Mouse (Mus musculus): ENCODE measurements around the gene Snx29. TPM values are rescaled to one million over a fixed set of nuclear protein-coding genes. Genes with fewer than 3 reads are reported as not detected.

Gene Snx29
- polyA plus RNA-seq, 1 experiment from 2014 or later, result 16.0 TPM

- H3K4me1 ChIP-seq, result peaks cover 4% of the 10 kb centered on the region; the same call in 1 of the 2 replicates
- H3K36me3 ChIP-seq, result no peaks in the 10 kb centered on the region
- 50% methylated on average over 5 of the region's 5 CpGs for WGBS
- H3K9me3 ChIP-seq, result no peaks in the 10 kb centered on the region
- H3K9ac ChIP-seq, result no peak overlapping the region
- H3K27me3 ChIP-seq, result no peaks in the 10 kb centered on the region
- no peak overlapping the region for H3K27ac ChIP-seq
- H3K4me2 ChIP-seq (replicated peaks), result no peak overlapping the region
- no peak for ATAC-seq (ENCODE audit: insufficient number of reproducible peaks, insufficient read depth, low FRiP score, low TSS enrichment)
- H3K4me3 ChIP-seq, result no peak overlapping the region
Measured at GRCm38 (mm10) chr16:11709999-11710667, 387.4 kb downstream of the Snx29 start.

GRCm38 (mm10) chr16:11713265-11713865 lies 390.7 kb downstream of the Snx29 start:
- Histone ChIP-seq H3K4me2 (replicated peaks) (no peak overlapping the region), H3K9ac (no peak overlapping the region), H3K9me3 (no peaks in the 10 kb centered on the region), H3K4me3 (no peak overlapping the region), H3K27ac (no peak overlapping the region), H3K36me3 (no peaks in the 10 kb centered on the region), H3K4me1 (peaks cover 4% of the 10 kb centered on the region; the same call in 1 of the 2 replicates), H3K27me3 (no peaks in the 10 kb centered on the region)
- ATAC-seq (ENCODE audit: insufficient number of reproducible peaks, insufficient read depth, low FRiP score, low TSS enrichment), result no peak
- WGBS, result 53% methylated on average over 2 of the region's 2 CpGs

- Histone ChIP-seq H3K4me3 (no peak overlapping the region), H3K4me1 (0 out of 2 replicates have a peak, but pooled peaks cover 4% of the 10 kb centered on the region), H3K27ac (no peak overlapping the region), H3K36me3 (no peaks in the 10 kb centered on the region), H3K27me3 (no peaks in the 10 kb centered on the region), H3K4me2 (replicated peaks) (no peak overlapping the region), H3K9ac (no peak overlapping the region), H3K9me3 (no peaks in the 10 kb centered on the region)
- 88% methylated on average over 1 of the region's 1 CpGs for WGBS
- ATAC-seq (ENCODE audit: insufficient number of reproducible peaks, insufficient read depth, low FRiP score, low TSS enrichment), result no peak
Measured at GRCm38 (mm10) chr16:11716932-11717331, 394.2 kb downstream of the Snx29 start.

DNA sequence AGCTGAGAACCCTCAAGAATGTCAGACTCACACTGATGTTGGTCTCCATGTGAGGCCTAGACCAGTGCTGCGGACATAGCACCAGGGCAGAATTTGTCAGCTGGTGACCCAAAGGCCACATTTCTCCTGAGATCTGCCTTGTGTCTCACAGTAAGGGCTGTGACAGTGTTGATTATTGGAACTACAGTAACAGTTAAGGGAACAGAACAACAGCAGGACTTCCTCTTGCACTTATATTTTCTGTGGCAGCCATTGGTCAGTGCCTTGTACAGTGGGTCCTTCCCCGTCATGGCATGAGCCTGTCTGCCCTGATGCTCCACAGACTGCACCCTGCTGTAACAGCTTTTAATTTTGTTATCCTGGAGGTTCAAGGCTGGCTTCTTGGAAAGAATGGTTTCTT lies 403.2 kb downstream of the Snx29 start:
- Histone ChIP-seq H3K4me3 (no peak overlapping the region), H3K36me3 (no peaks in the 10 kb centered on the region), H3K9ac (no peak overlapping the region), H3K27me3 (no peaks in the 10 kb centered on the region), H3K27ac (no peak overlapping the region), H3K4me2 (replicated peaks) (no peak overlapping the region), H3K9me3 (no peaks in the 10 kb centered on the region), H3K4me1 (no peaks in the 10 kb centered on the region)
- WGBS, result 71% methylated on average over 2 of the region's 2 CpGs
- no peak for ATAC-seq (ENCODE audit: insufficient number of reproducible peaks, insufficient read depth, low FRiP score, low TSS enrichment)

GRCm38 (mm10) chr16:11727331-11727730 lies 404.6 kb downstream of the Snx29 start:
- WGBS, result 91% methylated on average over 9 of the region's 9 CpGs
- Histone ChIP-seq H3K4me2 (replicated peaks) (no peak overlapping the region), H3K27me3 (no peaks in the 10 kb centered on the region), H3K9me3 (no peaks in the 10 kb centered on the region), H3K27ac (no peak overlapping the region), H3K4me1 (no peaks in the 10 kb centered on the region), H3K9ac (no peak overlapping the region), H3K4me3 (no peak overlapping the region), H3K36me3 (no peaks in the 10 kb centered on the region)
- no peak for ATAC-seq (ENCODE audit: insufficient number of reproducible peaks, insufficient read depth, low FRiP score, low TSS enrichment)

DNA sequence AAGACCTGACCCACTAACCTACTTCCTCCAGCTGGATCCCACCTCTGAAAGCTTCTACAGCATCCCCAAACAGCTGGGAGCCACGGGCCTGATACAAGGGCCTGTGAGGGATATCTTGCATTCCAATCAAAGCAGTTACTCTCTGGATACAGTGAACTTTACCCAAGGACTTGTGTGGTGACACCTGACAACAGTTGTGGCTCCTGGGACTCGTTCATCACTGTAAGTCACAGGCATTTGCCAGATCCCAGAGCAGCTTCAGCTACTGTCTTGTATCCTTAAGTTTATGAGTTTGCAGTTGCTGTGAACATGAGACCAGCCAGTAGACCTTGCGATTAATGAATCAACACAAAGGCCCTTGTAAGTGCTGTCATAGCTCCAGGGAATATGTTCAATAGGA lies 405.4 kb downstream of the Snx29 start:
- H3K4me3 ChIP-seq, result no peak overlapping the region
- H3K27ac ChIP-seq, result no peak overlapping the region
- ATAC-seq (ENCODE audit: insufficient number of reproducible peaks, insufficient read depth, low FRiP score, low TSS enrichment), result no peak
- 74% methylated on average over 3 of the region's 3 CpGs for WGBS
- no peaks in the 10 kb centered on the region for H3K36me3 ChIP-seq
- no peak overlapping the region for H3K9ac ChIP-seq
- H3K4me2 ChIP-seq (replicated peaks), result no peak overlapping the region
- no peaks in the 10 kb centered on the region for H3K27me3 ChIP-seq
- no peaks in the 10 kb centered on the region for H3K9me3 ChIP-seq
- no peaks in the 10 kb centered on the region for H3K4me1 ChIP-seq

DNA sequence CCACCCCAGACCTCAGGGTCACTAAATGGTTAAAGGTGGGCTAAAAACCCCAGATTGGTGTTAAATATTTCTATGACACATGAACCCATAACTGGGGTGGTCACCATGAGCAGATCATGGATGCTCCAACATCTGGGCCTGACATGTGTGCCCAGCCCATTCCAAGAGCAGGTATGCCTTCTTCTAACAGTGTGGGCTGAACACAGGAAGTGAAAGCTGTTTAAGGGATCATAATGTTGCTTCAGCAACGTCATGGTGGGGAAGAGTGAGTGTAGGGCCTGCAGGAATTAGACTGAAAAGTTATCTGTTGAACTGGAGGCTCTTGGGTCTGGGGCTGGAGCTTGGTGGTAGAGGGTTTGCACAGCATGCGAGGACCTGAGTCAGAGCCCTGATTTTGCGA lies 405.9 kb downstream of the Snx29 start:
- Histone ChIP-seq H3K4me2 (replicated peaks) (no peak overlapping the region), H3K27me3 (no peaks in the 10 kb centered on the region), H3K27ac (no peak overlapping the region), H3K4me1 (no peaks in the 10 kb centered on the region), H3K36me3 (no peaks in the 10 kb centered on the region), H3K4me3 (no peak overlapping the region), H3K9ac (no peak overlapping the region), H3K9me3 (no peaks in the 10 kb centered on the region)
- no peak for ATAC-seq (ENCODE audit: insufficient number of reproducible peaks, insufficient read depth, low FRiP score, low TSS enrichment)
- 78% methylated on average over 3 of the region's 3 CpGs for WGBS

DNA sequence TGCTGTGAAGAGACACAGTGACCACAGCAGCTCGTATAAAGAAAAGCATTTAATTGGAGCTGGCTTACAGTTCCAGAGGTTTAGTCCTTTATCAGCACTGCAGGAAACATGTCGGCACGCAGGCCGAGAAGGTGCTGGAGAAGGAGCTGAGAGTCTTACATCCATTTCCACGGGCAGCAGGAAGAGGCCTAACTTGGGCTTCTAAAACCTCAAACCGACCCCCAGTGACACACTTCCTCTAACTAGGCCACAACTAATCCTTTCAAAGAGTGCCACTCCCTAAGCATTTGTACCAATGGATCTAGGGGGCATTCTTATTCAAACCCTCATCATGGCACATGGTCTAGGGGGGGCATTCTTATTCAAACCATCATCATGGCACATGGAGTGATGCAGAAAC lies 406.4 kb downstream of the Snx29 start:
- no peak for ATAC-seq (ENCODE audit: insufficient number of reproducible peaks, insufficient read depth, low FRiP score, low TSS enrichment)
- Histone ChIP-seq H3K4me1 (no peaks in the 10 kb centered on the region), H3K27me3 (no peaks in the 10 kb centered on the region), H3K4me3 (no peak overlapping the region), H3K9me3 (no peaks in the 10 kb centered on the region), H3K27ac (no peak overlapping the region), H3K4me2 (replicated peaks) (no peak overlapping the region), H3K36me3 (no peaks in the 10 kb centered on the region), H3K9ac (no peak overlapping the region)
- 83% methylated on average over 6 of the region's 6 CpGs for WGBS

- 78% methylated on average over 5 of the region's 5 CpGs for WGBS
- Histone ChIP-seq H3K4me1 (no peaks in the 10 kb centered on the region), H3K4me2 (replicated peaks) (no peak overlapping the region), H3K36me3 (no peaks in the 10 kb centered on the region), H3K27ac (no peak overlapping the region), H3K4me3 (no peak overlapping the region), H3K9me3 (no peaks in the 10 kb centered on the region), H3K27me3 (no peaks in the 10 kb centered on the region), H3K9ac (no peak overlapping the region)
- no peak for ATAC-seq (ENCODE audit: insufficient number of reproducible peaks, insufficient read depth, low FRiP score, low TSS enrichment)
Measured at GRCm38 (mm10) chr16:11729815-11730214, 407.1 kb downstream of the Snx29 start.

- Histone ChIP-seq H3K36me3 (no peaks in the 10 kb centered on the region), H3K9ac (no peak overlapping the region), H3K27me3 (no peaks in the 10 kb centered on the region), H3K4me1 (no peaks in the 10 kb centered on the region), H3K4me2 (replicated peaks) (no peak overlapping the region), H3K4me3 (no peak overlapping the region), H3K27ac (no peak overlapping the region), H3K9me3 (no peaks in the 10 kb centered on the region)
- 78% methylated on average over 5 of the region's 5 CpGs for WGBS
- ATAC-seq (ENCODE audit: insufficient number of reproducible peaks, insufficient read depth, low FRiP score, low TSS enrichment), result no peak
Measured at GRCm38 (mm10) chr16:11731014-11731535, 408.4 kb downstream of the Snx29 start.

DNA sequence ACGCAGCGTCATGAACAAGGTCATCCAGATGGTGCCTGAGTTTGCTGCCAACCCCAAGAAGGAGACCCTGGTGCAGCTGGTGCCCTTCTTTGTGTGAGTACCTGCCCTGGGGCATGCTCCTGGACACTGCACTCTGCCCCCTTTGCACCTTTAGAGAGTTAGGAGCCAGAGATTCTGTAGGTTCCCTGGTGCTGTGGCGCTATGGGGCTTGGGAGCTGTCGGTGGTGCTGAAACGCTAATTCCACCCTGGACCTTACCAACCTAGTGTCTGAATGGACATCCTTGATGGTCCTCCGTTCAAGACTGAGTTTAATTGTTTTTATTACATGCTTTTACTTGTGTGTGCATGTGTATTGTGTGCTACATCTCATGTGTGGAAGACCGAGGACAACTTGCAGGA lies 415.6 kb downstream of the Snx29 start:
- Histone ChIP-seq H3K36me3 (no peaks in the 10 kb centered on the region), H3K4me2 (replicated peaks) (no peak overlapping the region), H3K4me3 (no peak overlapping the region), H3K9me3 (no peaks in the 10 kb centered on the region), H3K4me1 (no peaks in the 10 kb centered on the region), H3K27me3 (no peaks in the 10 kb centered on the region), H3K27ac (no peak overlapping the region), H3K9ac (no peak overlapping the region)
- ATAC-seq (ENCODE audit: insufficient number of reproducible peaks, insufficient read depth, low FRiP score, low TSS enrichment), result no peak
- 49% methylated on average over 7 of the region's 7 CpGs for whole genome bisulfite sequencing

GRCm38 (mm10) chr16:11741951-11742350 lies 419.2 kb downstream of the Snx29 start:
- H3K4me2 ChIP-seq (replicated peaks), result no peak overlapping the region
- H3K36me3 ChIP-seq, result no peaks in the 10 kb centered on the region
- no peak for ATAC-seq (ENCODE audit: insufficient number of reproducible peaks, insufficient read depth, low FRiP score, low TSS enrichment)
- no peaks in the 10 kb centered on the region for H3K27me3 ChIP-seq
- no peak overlapping the region for H3K9ac ChIP-seq
- H3K4me1 ChIP-seq, result no peaks in the 10 kb centered on the region
- 83% methylated on average over 5 of the region's 5 CpGs for WGBS
- H3K4me3 ChIP-seq, result no peak overlapping the region
- H3K27ac ChIP-seq, result no peak overlapping the region
- no peaks in the 10 kb centered on the region for H3K9me3 ChIP-seq
